Mouse (Mus musculus) adrenal gland, adult 10 weeks (tissue): ENCODE data around the gene Dynlt1a. TPM values are rescaled to one million over a fixed set of nuclear protein-coding genes. Genes with fewer than 3 reads are reported as not detected.

Experiments used
- polyA plus RNA-seq: library from polyadenylated mRNA; stranded (reverse); fragments of 350-450 nt; fragmentation: Illumina TruSeq; extraction: RNeasy Lipid Tissue Mini Kit (QIAGEN cat#74804); gene quantifications from one replicate; pipeline ENCODE4 v1.2.3, GENCODE M21; 2014; ENCODE audit warnings: low read depth, low replicate concordance

Dynlt1a gene
- 1.5 TPM for polyA plus RNA-seq

GRCm38 (mm10) chr17:6317339-6317985 lies at the start of gene Dynlt1a:
Gene Dynlt1a (minus strand): TSS chr17:6317500.

GRCm38 (mm10) chr17:6256400-6257069 lies 60.8 kb downstream of the Dynlt1a start, which contains the start of gene Tmem181a:
Gene Tmem181a (plus strand): TSS chr17:6256860.

Other genes with a start within 250 kb of the Dynlt1a start
- 4.7 TPM for gene Serac1, start 237.8 kb downstream of the Dynlt1a start, polyA plus RNA-seq
- 49.9 TPM for gene Gtf2h5, start 237.7 kb downstream of the Dynlt1a start, polyA plus RNA-seq
- 69.2 TPM for gene Tulp4, start 211.1 kb downstream of the Dynlt1a start, polyA plus RNA-seq
- 18.4 TPM for gene Tmem181a, start 60.6 kb downstream of the Dynlt1a start, polyA plus RNA-seq
- gene Dynlt1b, start 112.6 kb upstream of the Dynlt1a start, polyA plus RNA-seq: 66.0 TPM